Mouse (Mus musculus) heart, postnatal 0 days (tissue): ENCODE data around the gene Mrgpre.

Experiments used
- CTCF ChIP-seq: IDR thresholded peaks from 2 replicates; pipeline ENCODE4 v1.5.1; 2016; ENCODE audit warnings: antibody characterized with exemption, control low read depth, low read depth
- EP300 ChIP-seq: IDR thresholded peaks from 2 replicates; pipeline ENCODE4 v1.6.1; 2016; ENCODE audit warnings: antibody characterized with exemption, low read depth

DNA sequence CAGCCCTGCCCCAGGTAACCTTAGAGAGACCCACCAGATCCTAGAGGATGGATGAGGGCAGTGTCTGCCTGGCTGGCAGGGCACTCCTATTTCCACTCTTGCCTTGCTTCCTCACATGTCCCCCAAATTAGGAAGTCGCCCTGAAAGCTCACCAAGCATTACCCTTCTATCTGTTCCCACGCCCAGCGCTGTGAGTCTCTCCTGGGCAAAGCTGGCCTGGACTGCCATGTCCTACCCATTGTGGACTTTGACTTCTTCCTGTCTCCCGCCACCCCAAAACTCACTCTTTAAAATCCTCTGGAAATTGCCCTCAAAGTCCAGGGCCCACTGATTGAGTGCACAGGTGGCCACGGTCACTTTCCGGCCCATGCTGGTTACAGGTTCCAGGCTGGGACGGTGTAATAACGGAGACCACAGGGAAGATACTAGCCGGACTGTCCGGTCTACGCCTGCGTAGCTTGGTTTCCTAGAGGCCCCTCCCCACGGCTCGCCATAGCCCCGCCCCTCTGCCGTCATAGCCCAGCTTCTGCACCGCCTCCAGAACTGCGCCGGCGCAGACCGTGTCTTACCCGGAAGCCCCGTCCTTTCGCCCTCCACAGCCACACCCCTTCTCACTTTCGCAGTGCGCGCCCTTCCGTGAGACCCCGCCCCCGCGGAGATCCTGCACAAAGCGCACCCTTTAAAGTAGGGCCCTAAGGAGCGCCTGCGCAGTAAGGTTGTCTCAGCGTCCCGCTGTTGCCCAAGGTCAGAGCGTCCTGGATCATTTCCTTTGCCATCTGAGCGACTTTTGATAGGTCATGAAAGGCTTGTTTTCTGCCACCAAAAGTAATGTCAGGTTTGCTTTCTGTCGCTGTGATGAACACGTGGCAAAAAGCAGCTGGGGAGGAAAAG is 38.3 kb upstream of the Mrgpre start, which contains the start of the genes Nadsyn1 and Dhcr7:
- TF ChIP-seq CTCF: no peak
- TF ChIP-seq EP300: no peak
